Mouse (Mus musculus) megakaryocyte, embryonic 14.5 days (primary cell): ENCODE results near the gene Clcn7.

Source experiments
- FLI1 ChIP-seq: IDR thresholded peaks from 2 replicates; pipeline ENCODE4 v1.6.1; 2012; ENCODE audit warnings: low read length, inconsistent platforms, mixed read lengths
- GATA1 ChIP-seq: IDR thresholded peaks from 3 replicates; pipeline ENCODE4 v1.6.1; 2012; ENCODE audit warnings: mixed read lengths, low read length, inconsistent platforms, borderline replicate concordance

DNA sequence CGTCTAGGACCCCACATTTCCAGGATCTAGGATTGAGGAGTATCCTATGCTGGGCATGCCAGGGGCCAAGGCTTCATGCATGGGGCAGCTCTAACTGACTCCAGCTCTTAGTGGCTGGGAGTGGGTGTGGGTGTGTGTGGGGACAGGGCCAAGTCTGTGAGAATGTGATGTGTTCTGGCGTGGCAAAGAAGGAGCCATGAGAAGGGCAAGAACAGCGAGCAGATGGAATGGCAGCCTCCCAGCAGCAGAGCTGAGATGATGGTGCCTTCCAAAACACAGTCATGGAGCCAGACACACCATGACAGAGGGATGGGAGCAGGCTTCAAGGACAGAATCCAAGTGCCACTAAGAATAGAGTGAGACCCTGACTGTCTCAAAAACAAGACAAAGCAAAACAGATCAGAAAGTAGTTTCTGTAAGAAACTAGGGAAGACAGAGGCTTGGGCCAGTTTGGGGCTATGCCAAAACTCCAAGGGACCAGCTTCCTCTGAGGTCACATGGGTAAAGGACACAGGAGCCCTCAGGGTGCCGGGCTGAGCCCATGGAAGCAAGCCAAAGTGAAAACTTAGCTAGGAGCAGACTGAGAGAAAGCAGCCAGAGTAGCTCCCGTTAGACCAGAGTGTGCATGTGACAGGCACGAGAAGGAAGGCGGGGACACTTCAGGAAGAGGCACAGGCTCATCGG is 21.3 kb upstream of the Clcn7 start:
- TF ChIP-seq GATA1, result no peak
- no peak for TF ChIP-seq FLI1
